Mouse (Mus musculus) T-helper 17 cell (primary cell): Measurements from ENCODE around the gene Yrdc.

Experiments
- in situ Hi-C, 2 experiments: fragments of 300-600 bp; cut with MboI, MseI; formaldehyde crosslinking; loops; 1 replicate in 1 of 2; 2 replicates in 1 of 2; pipeline ENCODE4 v1.15.1; 2025; ENCODE audit warnings: high pct_unique_total_duplicates in 2 of 2

Yrdc gene

DNA sequence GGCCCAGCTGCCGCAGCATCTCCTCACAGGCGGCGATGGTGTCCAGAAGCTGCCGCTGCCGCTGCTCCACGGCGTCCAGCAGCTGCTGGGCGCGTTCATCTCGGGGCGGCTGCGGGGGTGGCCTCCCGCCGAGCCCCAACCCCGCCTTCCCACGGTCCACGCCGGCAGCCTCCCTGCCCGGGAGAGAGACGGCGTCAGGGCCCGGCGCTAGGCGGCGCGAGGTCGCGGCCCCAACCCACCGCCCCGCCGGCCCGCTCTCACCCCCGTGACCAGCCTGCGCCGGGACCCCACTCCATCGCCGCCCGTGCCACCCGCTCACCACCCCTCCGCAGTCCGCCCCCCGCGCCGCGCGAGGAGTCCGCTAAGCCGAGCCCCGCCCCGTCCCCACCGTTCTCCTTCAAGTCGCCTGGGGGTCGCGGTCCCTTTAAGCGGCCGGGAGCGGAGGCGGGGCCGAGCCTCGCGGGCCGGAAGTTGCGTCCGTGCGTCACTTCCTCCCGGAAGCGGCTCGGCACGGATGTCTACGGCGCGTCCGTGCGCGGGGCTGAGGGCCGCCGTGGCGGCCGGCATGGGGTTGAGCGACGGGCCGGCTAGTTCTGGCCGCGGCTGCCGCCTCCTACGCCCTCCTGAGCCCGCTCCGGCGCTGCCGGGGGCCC is at the start of gene Yrdc:
TSS of gene Yrdc (plus strand) at position 419 of the 653 bp plus-strand sequence.
- in situ Hi-C loops, result no loop called here

- in situ Hi-C loops, result no loop called here
These were observed 48.7 kb upstream of the Yrdc start, which contains the start of gene Mtf1 for GRCm38 (mm10) chr4:124801552-124802308. Mtf1 (plus strand) TSS chr4:124802104.

DNA sequence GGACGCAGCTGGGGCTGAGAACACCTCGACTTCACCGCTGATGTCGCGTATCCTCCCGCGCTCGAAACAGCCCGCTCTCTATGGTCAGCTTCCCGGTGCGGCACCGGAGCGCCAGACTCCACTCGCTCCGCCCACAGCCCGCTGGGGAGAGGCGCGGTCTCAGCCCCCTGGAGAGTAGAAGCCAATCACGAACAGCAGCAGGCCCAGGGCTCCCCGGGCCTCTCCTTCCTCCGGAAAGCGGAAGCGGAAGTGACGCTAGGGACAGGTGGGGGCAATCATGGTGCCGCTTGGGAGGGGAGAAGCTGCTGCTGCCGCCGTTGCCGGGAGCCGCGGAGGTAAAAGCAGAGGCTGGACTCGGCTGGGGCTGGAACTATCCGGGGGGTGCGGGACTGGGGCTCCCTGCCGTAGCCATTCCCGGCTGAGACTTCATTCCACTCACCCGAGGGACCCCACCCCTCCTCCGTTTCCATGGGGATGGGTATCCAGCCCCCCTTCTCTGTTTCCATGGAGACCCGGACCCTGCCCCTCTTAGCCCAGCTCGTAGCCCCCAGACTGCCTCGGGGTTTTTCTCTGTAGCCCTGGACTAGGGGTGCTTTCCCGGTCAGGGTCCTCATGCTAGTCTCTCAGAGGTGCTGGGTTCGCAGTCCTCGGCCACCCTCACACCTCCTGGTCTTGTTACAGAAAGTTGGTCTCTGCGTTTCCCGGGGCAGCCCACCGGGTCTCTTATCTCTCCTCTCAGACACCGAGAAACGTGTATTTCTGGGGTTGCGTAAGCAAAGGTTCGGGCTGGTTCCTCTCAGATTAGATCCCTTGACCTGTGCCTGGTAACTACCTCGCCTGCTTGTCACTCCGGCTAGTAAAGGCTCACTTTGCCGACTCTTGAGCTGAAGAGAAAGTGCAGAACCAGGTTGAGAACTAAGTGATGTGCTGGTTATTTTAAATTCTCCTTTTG is 47.9 kb upstream of the Yrdc start:
- in situ Hi-C loops, result no loop called here

DNA sequence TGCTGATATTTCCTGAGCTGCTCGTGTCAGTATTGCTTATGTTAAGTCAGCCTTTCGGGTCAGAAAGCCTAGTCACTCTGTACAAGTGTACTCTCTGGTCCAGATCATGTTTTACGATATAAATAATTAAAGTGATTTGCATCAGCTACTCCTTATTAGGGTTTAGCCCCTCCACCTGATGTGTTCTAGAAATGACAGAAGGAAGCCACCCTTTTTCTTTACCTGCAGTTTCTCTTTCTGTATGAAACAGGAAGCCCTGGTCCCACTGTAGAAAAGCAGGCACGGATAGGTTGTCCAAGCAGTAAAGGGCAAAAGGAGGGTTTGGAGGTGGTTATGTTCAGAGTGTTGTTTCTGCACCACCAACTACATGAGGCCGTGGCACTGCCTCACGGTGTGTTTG is 47.1 kb upstream of the Yrdc start:
- in situ Hi-C loops, result no loop called here

- in situ Hi-C loops, result loop anchor here in 1 of 2 experiments (5.0 kb wide), 1 partner anchor 34 kb away; no protein-coding TSS in a partner anchor
These were observed 42.0 kb upstream of the Yrdc start for GRCm38 (mm10) chr4:124808511-124808910.

DNA sequence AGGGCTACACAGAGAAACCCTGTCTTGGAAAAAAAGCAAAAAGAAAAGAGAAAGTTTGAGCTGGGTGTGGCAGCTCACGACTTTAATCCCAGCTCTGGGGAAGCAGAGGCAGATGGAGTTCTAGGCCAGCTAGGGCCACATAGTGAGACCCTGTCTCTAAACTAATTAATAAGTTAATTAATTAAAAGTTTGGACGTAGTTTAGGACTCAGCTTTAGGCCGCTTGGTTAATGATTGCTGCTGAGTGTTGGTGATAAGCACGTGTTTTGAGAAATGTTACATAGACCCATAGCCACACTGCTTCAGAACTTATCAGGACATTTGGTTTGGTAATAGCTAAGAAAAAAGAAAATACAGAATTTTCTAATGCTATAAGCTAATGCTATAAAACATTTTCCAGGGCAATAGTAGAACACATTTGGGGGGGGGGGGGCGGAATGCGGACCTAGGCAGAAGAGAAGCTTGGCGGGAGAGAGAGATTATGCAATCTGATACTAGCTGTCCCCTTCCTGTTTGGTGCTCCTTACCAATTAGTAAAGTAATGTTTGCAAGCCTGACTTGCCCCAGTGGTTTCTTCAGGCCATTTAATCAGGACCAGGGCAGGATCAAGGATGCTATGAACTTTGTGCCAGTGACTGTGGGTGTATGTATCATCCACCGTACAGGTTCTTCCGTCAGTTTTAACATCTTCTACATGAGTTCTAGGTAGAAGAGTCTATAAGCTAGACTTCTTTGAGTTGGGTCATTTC is 41.2 kb upstream of the Yrdc start:
- in situ Hi-C loops, result loop anchor here in 1 of 2 experiments (5.0 kb wide), 1 partner anchor 33 kb away; no protein-coding TSS in a partner anchor

DNA sequence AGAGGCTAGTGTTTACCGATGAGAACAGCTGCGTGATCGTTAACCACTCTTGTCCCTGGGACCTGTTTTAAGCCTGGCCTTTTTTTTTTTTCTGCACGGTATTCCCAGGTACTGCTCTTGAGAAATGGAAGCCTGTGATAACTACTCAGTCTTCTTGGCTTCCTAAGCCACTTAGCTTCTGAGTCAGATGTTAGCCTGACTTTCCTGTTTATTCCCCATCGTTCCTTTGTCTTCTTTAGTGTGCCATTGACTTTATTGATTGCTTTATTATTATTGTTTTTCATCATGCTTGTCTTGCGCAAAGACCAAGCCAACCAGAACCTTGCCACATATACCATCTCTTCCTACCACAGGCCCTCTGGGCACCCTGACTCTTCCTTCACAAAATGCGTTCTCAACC is 40.4 kb upstream of the Yrdc start:
- in situ Hi-C loops, result loop anchor here in 1 of 2 experiments (10.0 kb wide), 1 partner anchor 415 kb away; no protein-coding TSS in a partner anchor

GRCm38 (mm10) chr4:124811347-124811975 is 39.0 kb upstream of the Yrdc start:
- in situ Hi-C loops, result loop anchor here in 1 of 2 experiments (10.0 kb wide), 1 partner anchor 417 kb away; no protein-coding TSS in a partner anchor

DNA sequence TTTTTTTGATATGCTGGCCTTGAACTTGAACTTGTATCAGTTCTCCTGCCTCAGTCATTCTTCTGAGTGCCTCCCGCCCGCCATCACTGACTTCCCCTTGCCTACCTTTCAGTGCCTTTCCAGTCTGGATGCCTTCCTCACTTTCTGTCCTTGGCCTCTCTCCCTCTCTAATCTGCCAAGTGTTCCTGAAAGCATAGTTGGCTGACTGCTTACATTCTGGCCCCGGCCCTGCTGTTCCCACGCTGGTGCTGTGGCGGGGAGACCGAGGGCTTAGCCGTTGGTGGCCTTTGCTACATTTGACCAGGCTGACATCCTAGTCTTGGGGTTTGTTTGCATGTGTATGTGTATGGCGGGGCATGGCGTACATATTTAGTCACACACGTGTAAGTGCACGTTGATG is 34.6 kb upstream of the Yrdc start:
- in situ Hi-C loops, result loop anchor here in 1 of 2 experiments (10.0 kb wide), 1 partner anchor 421 kb away; no protein-coding TSS in a partner anchor

DNA sequence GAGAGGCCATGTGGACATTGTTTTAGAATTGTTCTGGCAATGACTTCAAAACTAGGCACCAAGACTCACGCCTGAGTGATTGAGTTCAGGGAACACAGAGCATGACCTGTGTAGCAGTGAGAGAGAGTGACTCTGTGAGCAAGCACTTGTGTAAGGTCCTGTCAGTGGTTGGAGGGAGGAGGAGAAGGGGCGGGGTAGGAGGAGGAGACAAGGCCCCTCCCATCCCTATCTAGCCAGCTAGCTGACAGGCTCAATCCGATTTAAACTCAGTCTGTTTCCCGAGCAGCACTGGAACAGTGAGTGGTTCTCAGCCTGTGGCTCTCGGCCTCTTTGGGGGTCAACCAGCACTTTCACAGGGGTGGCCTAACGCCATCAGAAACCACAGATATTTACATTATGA is 32.7 kb upstream of the Yrdc start:
- in situ Hi-C loops, result loop anchor here in 1 of 2 experiments (10.0 kb wide), 1 partner anchor 423 kb away; no protein-coding TSS in a partner anchor

- in situ Hi-C loops, result loop anchor here in 1 of 2 experiments (10.0 kb wide), 1 partner anchor 424 kb away; no protein-coding TSS in a partner anchor
These were observed 31.6 kb upstream of the Yrdc start for GRCm38 (mm10) chr4:124818832-124819231.

DNA sequence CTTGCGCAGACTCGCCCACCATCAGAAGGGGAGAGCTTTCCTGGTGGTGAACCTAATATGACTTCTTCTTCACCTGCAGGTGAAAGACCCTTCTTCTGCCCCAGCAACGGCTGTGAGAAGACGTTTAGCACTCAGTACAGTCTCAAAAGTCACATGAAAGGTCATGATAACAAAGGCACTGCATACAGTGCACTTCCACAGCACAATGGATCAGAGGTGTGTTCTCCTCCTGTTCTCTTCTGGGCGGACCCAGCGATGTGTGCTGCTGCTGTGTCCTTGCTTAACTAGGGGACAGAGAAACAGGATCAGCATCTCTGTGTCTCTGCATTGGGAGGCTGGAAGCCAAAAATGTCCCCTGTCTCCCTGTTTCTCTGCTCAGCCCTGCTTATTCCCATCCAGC is 25.5 kb upstream of the Yrdc start:
- in situ Hi-C loops, result no loop called here

DNA sequence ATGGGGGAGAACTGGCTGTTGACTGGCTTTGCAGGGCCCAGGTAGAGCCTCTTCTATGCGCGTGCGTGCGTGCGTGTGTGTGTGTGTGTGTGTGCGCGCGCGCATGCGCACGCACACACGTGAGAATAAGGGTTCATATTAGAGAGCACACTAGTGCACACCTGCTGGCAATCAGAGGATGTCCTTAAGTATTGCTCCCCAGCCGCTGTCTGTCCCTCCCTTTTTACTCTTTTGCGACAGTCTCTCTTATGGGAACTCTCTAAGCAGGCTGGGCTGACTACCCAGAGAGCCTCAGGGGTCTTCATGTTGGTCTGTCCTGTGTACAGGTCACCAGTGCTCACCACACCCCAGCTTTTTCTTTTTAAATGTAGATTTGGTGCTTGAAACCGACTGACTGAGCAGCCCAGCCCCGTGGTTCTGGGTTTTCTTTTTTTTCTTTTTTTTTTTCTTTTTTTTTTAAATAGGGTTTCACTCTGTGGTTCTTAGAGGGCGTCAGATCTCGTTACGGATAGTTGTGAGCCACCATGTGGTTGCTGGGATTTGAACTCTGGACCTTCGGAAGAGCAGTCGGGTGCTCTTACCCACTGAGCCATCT is 25.0 kb upstream of the Yrdc start:
- in situ Hi-C loops, result no loop called here

DNA sequence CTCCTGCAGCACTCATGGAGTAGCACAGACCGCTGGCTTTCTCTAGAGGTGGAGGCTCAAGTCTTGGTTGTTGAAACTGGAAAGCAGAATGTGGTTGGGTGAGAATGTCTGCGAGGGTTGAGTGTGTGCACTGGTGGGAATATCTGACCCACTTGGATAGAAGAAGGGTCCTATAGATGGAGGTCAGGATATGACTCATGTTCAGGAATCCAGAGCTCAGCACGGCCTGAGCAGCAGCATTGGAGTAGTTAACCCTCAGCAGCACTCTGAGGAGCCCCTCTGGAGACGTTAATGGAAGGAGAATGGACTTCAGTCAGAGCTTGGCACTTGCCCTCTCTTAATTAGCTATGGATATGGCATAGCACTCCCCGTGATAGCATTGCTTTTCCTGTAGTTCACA is 20.8 kb upstream of the Yrdc start:
- in situ Hi-C loops, result no loop called here

DNA sequence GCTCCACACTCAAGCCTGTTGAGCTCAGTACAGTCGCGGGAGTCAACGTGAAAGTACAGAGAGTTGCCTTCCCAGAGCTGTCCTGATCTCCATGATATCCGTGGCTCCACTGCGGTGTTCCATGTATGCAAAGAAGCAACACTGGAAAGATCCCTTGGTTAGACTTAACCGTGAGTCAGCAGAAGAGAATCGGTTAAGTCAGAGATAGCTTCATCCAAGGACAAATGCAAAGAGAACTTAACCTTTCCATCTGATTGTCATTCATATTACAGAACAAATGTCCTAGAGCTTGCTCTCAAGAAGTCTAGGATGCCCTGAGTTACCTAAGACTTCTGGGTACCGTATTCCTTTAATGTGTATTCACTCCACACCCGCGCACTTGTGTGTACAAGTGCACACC is 17.7 kb upstream of the Yrdc start:
- in situ Hi-C loops, result no loop called here

GRCm38 (mm10) chr4:124838035-124838700 is 12.3 kb upstream of the Yrdc start:
- in situ Hi-C loops, result no loop called here

DNA sequence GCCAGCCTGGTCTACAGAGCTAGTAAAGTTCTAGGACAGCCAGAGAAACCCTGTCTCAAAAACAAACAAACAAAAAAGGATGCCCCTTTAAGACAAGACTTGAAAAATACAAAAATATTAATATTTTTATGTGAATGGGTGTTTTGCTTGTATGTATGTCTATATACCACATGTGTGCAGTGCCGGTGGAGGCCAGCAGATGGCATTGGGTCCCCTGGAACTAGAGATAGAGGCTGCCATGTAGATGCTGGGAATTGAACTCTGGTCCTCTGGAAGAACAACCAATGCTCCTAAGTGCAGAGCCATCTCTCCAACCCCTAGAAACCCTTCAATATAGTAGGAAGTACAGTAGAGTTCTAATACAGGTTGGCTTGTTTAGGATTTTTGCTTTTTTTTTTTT is 9.5 kb upstream of the Yrdc start:
- in situ Hi-C loops, result loop anchor here in 1 of 2 experiments (5.0 kb wide), 1 partner anchor 34 kb away; no protein-coding TSS in a partner anchor

GRCm38 (mm10) chr4:124843493-124843892 is 7.0 kb upstream of the Yrdc start:
- in situ Hi-C loops, result loop anchor here in 1 of 2 experiments (5.0 kb wide), 1 partner anchor 36 kb away; no protein-coding TSS in a partner anchor

- in situ Hi-C loops, result loop anchor here in 1 of 2 experiments (5.0 kb wide), 1 partner anchor 135 kb away; the partner anchor contains the start of gene Sf3a3
These were observed 2.9 kb upstream of the Yrdc start for GRCm38 (mm10) chr4:124847573-124847972.
